Mouse (Mus musculus): Measurements from ENCODE around the gene Kdm2a.

DNA sequence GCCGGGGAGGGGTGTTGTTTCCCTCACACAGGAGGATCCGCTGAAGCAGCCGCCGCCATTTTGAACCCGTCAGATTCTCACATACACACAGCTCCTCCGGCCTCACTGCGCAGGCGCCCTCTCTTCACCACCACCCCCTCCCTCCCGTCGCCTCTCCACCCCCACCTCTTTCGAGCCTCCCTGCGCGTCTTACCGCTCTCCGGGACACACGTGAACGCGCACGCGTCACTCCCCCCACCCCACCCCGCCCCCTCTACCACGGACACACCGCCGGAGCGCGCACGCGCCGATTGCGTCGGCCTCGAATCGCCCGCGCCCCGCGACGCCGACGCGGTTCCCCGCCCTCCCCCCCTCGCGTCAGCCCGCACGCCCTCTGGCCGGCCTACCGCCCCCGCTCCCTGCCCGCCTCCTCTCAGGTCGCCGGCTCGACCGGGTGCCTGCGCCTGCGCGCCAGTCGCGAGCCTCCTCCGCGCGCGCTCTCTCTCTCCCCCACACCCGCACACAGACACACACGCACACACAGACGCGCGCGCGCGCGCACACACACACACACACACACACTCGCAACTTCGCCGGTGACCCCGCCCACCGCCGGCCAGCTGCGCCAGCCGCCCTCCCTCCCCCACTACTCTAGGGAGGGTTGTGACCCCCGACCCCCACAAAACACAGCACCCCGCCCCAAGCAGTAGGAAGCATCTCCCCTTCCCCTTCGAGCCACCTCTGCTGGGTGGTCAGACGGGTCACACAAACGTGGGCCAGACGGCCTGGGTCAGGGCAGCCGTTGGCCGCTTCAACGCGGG lies 887 bp downstream of the Kdm2a start:
- TF ChIP-seq TCF3 (IDR thresholded peaks at IDR 0.05; ENCODE audit: insufficient read length, low read depth) (no peak), POLR2AphosphoS2 (IDR thresholded peaks at IDR 0.05; ENCODE audit: insufficient read length, low read depth) (peak; percentile 84), MYOG (IDR thresholded peaks at IDR 0.05; ENCODE audit: control insufficient read depth in 1 of 3, insufficient read depth in 1 of 3, insufficient read length in 2 of 3, low read depth in 2 of 3) (peak in 2 of 3 experiments; percentile 34 to 35)

All from myocyte (in vitro differentiated cells).